Mouse (Mus musculus): ENCODE data around the gene Ttc22. TPM values are rescaled to one million over a fixed set of nuclear protein-coding genes. Genes with fewer than 3 reads are reported as not detected.
A peak's percentile ranks its signal among the peaks of the same experiment; 100 is the strongest.

Gene Ttc22
- polyA plus RNA-seq (2012; ENCODE audit: insufficient read depth, low replicate concordance) = not detected in 2 replicates

- TF ChIP-seq FLI1 (IDR thresholded peaks at IDR 0.05; ENCODE audit: low read length) = no peak
- no peak for TF ChIP-seq GATA1 (IDR thresholded peaks at IDR 0.05; ENCODE audit: borderline replicate concordance, low read length)
- Histone ChIP-seq H3K27me3 (replicated peaks) (peaks cover 70% of the 10 kb centered on the region), H3K9me3 (no peaks in the 10 kb centered on the region), H3K4me1 (peaks cover 22% of the 10 kb centered on the region), H3K4me3 (replicated peaks) (no peak within 1 kb of the TSS), H3K36me3 (replicated peaks; ENCODE audit: low read length) (no peaks in the 10 kb centered on the region)
These were observed at the start of gene Ttc22 for GRCm38 (mm10) chr4:106622030-106622493. TSS of gene Ttc22 (plus strand) at chr4:106622432.

GRCm38 (mm10) chr4:106575022-106575421 is 47.2 kb upstream of the Ttc22 start:
- Histone ChIP-seq H3K4me3 (replicated peaks) (no peak overlapping the region), H3K36me3 (replicated peaks; ENCODE audit: low read length) (peaks cover 100% of the 10 kb centered on the region), H3K27me3 (replicated peaks) (no peaks in the 10 kb centered on the region), H3K9me3 (no peaks in the 10 kb centered on the region), H3K4me1 (peaks cover 81% of the 10 kb centered on the region)
- TF ChIP-seq FLI1 (IDR thresholded peaks at IDR 0.05; ENCODE audit: low read length) = no peak
- no peak for TF ChIP-seq GATA1 (IDR thresholded peaks at IDR 0.05; ENCODE audit: borderline replicate concordance, low read length)

DNA sequence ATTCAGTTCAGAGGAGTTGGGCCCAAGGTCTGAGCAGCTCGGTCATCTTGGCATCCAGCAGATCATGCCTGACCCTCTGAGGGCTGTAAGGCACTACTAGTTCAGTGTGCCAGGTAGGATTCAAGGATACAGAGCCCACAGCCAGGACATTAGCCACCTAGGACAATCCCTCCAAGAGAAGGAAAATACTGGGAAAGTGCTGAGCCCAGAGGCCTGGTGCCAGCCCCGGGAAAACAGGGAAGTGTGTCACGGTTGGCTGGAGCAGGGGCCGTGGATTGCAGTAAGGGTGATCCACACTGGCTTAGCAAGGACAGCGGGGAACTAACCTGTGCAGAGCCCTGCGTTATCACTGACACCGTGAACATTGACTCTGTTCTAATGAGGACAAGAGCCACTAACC is 44.7 kb upstream of the Ttc22 start:
- Histone ChIP-seq H3K36me3 (replicated peaks; ENCODE audit: low read length) (peaks cover 100% of the 10 kb centered on the region), H3K27me3 (replicated peaks) (no peaks in the 10 kb centered on the region), H3K9me3 (no peaks in the 10 kb centered on the region), H3K4me1 (peaks cover 88% of the 10 kb centered on the region), H3K4me3 (replicated peaks) (no peak overlapping the region)
- no peak for TF ChIP-seq GATA1 (IDR thresholded peaks at IDR 0.05; ENCODE audit: borderline replicate concordance, low read length)
- no peak for TF ChIP-seq FLI1 (IDR thresholded peaks at IDR 0.05; ENCODE audit: low read length)

DNA sequence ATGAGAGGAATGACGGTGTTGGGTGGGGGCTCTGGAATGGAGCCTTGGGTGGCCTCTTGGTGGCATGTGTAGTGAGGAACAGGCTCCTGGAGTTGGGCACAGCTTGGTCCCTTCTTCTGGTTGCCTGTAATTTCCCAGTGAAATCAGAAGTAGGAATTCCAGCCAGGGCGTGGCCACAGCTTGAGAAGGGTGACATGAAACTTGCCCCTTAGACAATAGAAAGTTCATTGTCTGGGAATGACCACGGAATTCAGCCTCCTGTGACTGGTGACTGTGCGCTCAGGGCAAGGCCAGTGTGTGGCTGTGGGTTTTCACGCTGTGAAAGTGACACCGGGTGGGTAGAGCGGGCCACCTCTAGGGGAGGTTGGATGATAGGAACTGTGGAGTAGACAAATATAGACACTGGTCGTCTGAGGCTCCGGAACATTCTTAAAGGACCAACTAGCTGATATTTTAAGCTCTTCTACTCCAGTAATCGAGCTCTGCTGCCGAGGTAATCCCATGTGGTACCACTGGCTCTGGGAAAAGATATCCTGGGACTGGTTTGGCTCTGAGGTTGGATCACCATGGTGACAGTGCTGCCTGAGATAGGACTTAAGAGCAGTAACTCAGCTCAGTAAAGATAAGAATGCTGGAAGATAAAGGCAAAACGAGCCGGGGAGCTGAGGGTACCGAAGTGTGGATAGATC is 40.9 kb upstream of the Ttc22 start:
- no peaks in the 10 kb centered on the region for H3K9me3 ChIP-seq
- peaks cover 100% of the 10 kb centered on the region for H3K36me3 ChIP-seq (replicated peaks; ENCODE audit: low read length)
- TF ChIP-seq GATA1 (IDR thresholded peaks at IDR 0.05; ENCODE audit: borderline replicate concordance, low read length) (no peak), FLI1 (IDR thresholded peaks at IDR 0.05; ENCODE audit: low read length) (no peak)
- peaks cover 67% of the 10 kb centered on the region for H3K4me1 ChIP-seq
- H3K4me3 ChIP-seq (replicated peaks) = no peak overlapping the region
- no peaks in the 10 kb centered on the region for H3K27me3 ChIP-seq (replicated peaks)

DNA sequence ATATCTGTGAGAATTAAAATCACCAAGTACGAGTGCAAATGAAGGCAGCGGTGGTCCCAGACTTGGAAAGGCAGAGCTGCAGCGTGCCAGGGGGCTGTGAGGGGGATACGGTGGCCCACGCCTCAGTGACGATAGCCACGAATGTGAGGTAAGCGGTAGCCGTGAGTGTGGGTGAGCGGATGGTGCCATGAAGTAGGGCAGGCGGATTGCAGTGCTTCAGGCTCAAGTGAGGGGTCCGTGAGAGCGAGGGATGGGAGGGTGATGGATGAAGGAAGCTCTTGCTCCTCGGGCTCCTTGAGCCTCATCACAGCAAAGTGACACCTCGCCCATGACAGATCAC is 40.4 kb upstream of the Ttc22 start:
- peak overlapping the region; percentile 50 for H3K4me3 ChIP-seq (replicated peaks)
- peaks cover 100% of the 10 kb centered on the region for H3K36me3 ChIP-seq (replicated peaks; ENCODE audit: low read length)
- no peaks in the 10 kb centered on the region for H3K9me3 ChIP-seq
- no peak for TF ChIP-seq GATA1 (IDR thresholded peaks at IDR 0.05; ENCODE audit: borderline replicate concordance, low read length)
- TF ChIP-seq FLI1 (IDR thresholded peaks at IDR 0.05; ENCODE audit: low read length) = no peak
- no peaks in the 10 kb centered on the region for H3K27me3 ChIP-seq (replicated peaks)
- peaks cover 61% of the 10 kb centered on the region for H3K4me1 ChIP-seq

GRCm38 (mm10) chr4:106582428-106583153 is 39.6 kb upstream of the Ttc22 start:
- H3K27me3 ChIP-seq (replicated peaks) = no peaks in the 10 kb centered on the region
- peaks cover 60% of the 10 kb centered on the region for H3K4me1 ChIP-seq
- H3K4me3 ChIP-seq (replicated peaks) = no peak overlapping the region
- no peak for TF ChIP-seq GATA1 (IDR thresholded peaks at IDR 0.05; ENCODE audit: borderline replicate concordance, low read length)
- TF ChIP-seq FLI1 (IDR thresholded peaks at IDR 0.05; ENCODE audit: low read length) = no peak
- no peaks in the 10 kb centered on the region for H3K9me3 ChIP-seq
- peaks cover 100% of the 10 kb centered on the region for H3K36me3 ChIP-seq (replicated peaks; ENCODE audit: low read length)

DNA sequence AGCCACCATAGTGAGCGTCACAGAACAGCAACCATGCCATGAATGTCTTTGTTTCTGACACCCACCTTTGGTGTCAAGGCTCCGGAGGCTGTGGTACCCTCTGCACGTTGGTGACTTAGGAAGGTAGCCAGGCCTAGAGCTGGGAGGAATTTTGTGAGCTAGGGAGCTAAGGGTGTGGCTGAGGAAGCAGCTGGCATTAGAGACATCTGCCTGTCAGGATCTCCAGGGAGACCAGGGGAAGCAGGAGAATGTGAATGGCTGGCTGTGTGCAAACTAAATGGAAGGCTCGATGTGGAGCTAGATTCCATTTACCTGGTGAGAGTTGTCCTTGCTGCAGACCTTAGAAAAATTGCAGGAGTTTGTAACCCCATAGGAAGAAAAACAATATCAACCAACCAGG is 37.6 kb upstream of the Ttc22 start:
- H3K4me3 ChIP-seq (replicated peaks) = no peak overlapping the region
- H3K4me1 ChIP-seq = peaks cover 57% of the 10 kb centered on the region
- peaks cover 100% of the 10 kb centered on the region for H3K36me3 ChIP-seq (replicated peaks; ENCODE audit: low read length)
- no peaks in the 10 kb centered on the region for H3K27me3 ChIP-seq (replicated peaks)
- H3K9me3 ChIP-seq = no peaks in the 10 kb centered on the region
- TF ChIP-seq FLI1 (IDR thresholded peaks at IDR 0.05; ENCODE audit: low read length) (no peak), GATA1 (IDR thresholded peaks at IDR 0.05; ENCODE audit: borderline replicate concordance, low read length) (no peak)

- Histone ChIP-seq H3K36me3 (replicated peaks; ENCODE audit: low read length) (peaks cover 94% of the 10 kb centered on the region), H3K27me3 (replicated peaks) (no peaks in the 10 kb centered on the region), H3K4me3 (replicated peaks) (no peak overlapping the region), H3K4me1 (peaks cover 39% of the 10 kb centered on the region), H3K9me3 (no peaks in the 10 kb centered on the region)
- TF ChIP-seq GATA1 (IDR thresholded peaks at IDR 0.05; ENCODE audit: borderline replicate concordance, low read length) (no peak), FLI1 (IDR thresholded peaks at IDR 0.05; ENCODE audit: low read length) (no peak)
These were observed 35.2 kb upstream of the Ttc22 start for GRCm38 (mm10) chr4:106587075-106587474.

DNA sequence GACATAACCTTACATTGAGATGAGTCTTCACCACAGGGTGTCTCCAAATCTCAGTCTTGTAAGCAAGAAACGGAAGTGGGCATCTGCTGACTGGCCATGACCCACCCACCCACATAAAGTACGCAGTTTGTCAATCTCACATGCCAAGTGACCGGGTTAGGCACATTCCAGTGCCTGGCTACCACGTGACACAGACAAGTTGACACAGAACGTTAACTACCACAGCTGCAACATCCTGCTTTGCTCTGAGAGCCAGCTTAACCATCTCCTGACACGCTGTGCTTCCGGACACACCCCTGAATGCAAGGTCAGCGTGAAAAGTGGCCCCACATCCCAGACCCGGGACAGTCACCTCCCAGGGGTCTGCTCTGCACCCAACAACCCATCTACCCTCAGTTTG is 32.1 kb upstream of the Ttc22 start:
- TF ChIP-seq FLI1 (IDR thresholded peaks at IDR 0.05; ENCODE audit: low read length) (no peak), GATA1 (IDR thresholded peaks at IDR 0.05; ENCODE audit: borderline replicate concordance, low read length) (no peak)
- peaks cover 4% of the 10 kb centered on the region for H3K27me3 ChIP-seq (replicated peaks)
- H3K36me3 ChIP-seq (replicated peaks; ENCODE audit: low read length) = peaks cover 64% of the 10 kb centered on the region
- H3K9me3 ChIP-seq = no peaks in the 10 kb centered on the region
- peaks cover 30% of the 10 kb centered on the region; the same call in 1 of the 2 replicates for H3K4me1 ChIP-seq
- H3K4me3 ChIP-seq (replicated peaks) = no peak overlapping the region

DNA sequence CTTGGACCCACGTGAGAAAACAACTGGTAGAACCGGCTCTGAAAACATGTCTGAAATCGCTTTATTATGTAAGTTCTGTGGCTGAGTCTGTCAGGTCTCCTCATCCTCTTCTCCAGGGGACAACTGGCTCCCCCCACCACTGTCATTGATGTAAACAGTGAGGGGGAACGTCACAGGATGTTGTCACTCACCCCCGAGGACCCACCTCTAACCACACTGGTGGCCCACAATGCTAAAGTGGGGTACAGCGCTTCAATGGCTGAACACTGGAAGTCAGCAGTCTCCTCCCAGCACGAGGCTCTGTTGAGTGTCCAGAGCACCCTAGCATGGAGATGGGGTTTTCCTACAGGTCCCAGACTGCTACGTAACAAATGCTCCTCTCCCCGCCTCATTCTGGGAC is 31.4 kb upstream of the Ttc22 start:
- TF ChIP-seq GATA1 (IDR thresholded peaks at IDR 0.05; ENCODE audit: borderline replicate concordance, low read length) (no peak), FLI1 (IDR thresholded peaks at IDR 0.05; ENCODE audit: low read length) (no peak)
- Histone ChIP-seq H3K4me1 (peaks cover 30% of the 10 kb centered on the region; the same call in 1 of the 2 replicates), H3K9me3 (peaks cover 7% of the 10 kb centered on the region; the same call in 1 of the 2 replicates), H3K4me3 (replicated peaks) (no peak overlapping the region), H3K36me3 (replicated peaks; ENCODE audit: low read length) (peaks cover 56% of the 10 kb centered on the region), H3K27me3 (replicated peaks) (peaks cover 4% of the 10 kb centered on the region)

All from megakaryocyte, embryonic 14.5 days (primary cell).